Mouse (Mus musculus) natural killer cell, adult 2 months (primary cell): ENCODE measurements around the gene Cer1.

Experiments used
- DNase-seq, 2 experiments: peaks; one replicate each; pipeline ENCODE4 v3.0.0; 2022; ENCODE audit warnings: low spot score in 2 of 2

Cer1 gene

DNA sequence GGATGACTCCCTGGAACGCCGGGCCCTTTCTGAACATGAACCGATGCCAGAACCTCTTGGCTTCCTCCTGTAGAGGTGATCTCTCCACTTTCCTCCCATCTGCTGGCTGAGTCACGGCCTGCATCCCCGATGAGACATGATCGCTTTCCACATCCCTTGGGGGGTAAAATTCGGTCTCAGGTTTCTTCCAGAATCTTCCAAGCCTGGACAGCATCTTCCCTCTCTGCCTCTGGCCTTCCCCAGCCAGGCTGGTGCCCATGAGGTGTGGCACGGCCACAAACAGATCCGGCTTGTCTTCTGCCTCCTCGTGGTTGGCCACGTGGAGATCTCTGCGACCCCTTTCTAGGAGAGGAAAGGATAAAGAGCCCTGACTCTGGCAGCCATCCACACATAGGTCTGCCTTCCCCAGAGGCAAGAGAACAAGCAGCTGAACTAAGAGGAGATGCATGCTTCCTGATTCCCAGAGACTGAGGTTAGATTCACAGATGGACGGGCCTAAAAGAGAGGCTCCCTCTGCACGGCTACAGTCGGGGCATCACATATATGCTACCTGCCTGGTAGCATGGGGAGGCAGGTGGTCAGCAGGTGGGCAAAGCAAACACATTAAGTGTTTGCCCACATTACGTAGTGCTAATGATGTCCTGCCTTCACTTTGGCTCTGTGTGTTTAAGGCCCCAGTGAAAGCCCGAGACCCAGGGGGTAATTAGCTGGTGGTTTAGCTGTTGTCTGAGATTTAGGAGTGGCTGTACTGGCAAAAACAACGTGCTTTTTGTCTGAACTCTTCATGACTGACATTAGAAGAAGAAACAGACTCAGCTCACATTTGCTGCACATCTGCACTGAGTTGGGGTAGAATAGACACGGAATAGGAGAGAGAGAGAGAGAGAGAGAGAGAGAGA lies at the start of gene Cer1:
Gene Cer1, minus strand, starts transcription at position 513 of the 899 bp plus-strand sequence.
- no peak for DNase-seq

GRCm38 (mm10) chr4:82934308-82934707 lies 49.4 kb upstream of the Cer1 start:
- no peak for DNase-seq

DNA sequence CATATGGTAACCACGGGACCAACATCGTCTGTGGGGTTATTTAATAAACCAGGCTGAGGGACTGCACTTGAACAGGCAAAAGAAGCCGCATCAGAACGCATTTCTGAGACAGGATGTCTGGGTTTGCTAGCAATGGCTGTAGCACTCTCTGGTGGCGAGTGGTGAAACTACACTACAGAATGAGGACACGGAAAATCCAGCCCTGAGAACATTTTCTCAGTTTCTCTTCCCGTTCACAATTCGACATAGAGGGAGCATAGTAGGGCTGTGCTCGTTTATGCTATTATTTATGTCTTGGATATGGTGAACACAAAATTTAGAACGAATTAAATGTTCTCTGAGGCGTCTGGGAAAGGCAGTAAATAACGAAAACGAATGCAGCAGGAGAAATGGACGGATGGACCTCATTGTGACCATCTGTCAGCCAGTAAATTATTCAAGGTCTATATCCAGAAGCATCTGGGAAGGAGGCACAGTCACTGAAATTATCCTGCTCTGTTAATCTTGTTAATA lies 48.8 kb upstream of the Cer1 start:
- DNase-seq = peak; percentile 5 to 13

DNA sequence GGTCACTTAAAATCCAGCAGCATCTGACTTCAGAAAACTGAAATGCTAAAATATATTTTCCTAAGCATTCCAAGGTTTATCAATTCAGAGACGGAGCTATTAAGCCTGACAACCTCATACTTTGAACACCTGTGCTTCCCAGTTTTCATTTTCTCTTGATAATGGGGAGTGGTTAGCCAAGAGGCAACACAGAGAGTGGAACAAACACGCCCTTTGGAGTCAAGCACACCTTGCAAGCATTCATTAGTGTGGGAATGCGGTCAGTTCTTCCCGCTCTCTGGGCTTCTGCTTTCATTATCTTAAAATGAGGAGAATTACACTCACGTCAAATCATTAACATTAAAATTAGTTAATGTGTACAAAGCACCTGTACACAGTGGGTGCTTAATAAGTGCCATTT lies 45.1 kb upstream of the Cer1 start:
- no peak for DNase-seq

GRCm38 (mm10) chr4:82921962-82922361 lies 37.0 kb upstream of the Cer1 start:
- no peak for DNase-seq

- DNase-seq = no peak
Measured at GRCm38 (mm10) chr4:82918625-82919024, 33.7 kb upstream of the Cer1 start.

DNA sequence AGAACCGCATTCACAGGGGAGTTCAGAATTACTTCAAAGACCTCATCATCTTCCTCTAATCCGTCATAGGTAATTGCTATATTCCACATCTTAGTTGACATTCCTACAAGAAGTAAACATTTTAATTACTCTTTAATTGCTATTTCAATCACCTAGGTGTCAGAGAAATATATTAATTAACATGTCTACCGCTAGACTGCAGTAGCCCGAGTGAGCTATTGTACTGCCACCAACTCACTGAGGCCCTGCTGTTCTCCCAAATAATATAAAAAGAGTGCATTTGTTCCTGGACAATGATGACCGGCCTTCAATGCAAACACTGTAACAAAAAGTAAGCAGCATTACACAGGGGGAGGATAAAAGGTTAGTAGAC lies 31.7 kb upstream of the Cer1 start:
- no peak for DNase-seq

- no peak for DNase-seq
Measured at GRCm38 (mm10) chr4:82916003-82916677, 31.2 kb upstream of the Cer1 start.

DNA sequence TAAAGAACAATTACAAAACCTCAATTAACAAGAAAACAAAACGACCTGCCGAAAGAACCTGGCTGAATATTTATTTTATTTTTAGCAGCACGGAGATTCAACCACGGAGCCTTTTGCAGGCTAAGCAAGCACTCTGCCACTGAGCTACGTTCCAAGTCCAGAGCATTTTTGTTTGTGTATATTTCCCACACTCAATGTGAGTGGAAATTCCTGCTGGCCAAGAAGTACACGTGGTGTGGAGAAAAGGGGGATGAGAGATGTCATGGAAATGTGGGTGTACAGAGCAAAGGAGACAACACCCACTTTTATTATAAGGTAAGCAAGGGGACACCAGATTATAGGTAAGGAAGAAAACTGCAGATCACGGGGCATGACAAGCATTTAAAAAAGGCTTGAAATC lies 30.6 kb upstream of the Cer1 start:
- DNase-seq = no peak

GRCm38 (mm10) chr4:82914601-82915143 lies 29.7 kb upstream of the Cer1 start:
- DNase-seq = no peak

DNA sequence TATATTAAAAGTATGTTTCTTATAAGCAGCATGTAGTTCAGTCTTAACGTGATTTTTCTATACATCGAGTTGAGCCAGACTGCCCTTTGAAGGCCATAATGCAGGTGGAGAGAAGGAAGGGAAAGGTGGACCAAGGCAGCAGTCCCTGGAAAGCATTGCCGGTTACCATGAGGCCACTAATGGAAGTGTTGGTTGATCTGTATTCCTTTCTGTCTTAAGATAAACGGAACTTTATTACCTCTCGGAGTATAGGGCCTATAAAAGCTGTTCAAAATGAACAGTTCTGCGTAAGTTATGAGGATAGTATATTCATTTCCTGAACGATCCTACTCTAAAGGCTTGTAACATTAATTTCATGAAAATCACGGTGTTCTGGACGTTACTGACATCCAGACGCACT lies 10.3 kb upstream of the Cer1 start:
- DNase-seq = no peak

GRCm38 (mm10) chr4:82892247-82892646 lies 7.3 kb upstream of the Cer1 start:
- no peak for DNase-seq

DNA sequence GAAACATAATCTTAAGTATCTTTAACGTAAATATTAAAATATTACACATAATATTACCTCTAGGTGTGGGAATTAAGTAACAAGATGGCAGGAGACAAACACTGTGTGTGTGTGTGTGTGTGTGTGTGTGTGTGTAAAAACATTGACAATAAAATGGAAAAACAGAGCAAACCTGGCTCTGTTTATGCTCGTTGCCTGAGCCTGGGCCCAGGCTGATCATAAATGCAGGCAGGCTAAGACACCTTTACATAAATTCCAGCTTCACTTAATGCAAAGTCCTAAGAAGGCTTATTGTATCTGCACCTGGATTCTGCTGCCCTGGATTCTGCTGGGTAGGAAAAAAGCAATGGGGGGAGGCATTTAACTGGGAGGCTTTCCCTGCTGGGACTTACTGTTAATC lies 6.6 kb upstream of the Cer1 start:
- DNase-seq = no peak

GRCm38 (mm10) chr4:82891049-82891448 lies 6.1 kb upstream of the Cer1 start:
- no peak for DNase-seq

- DNase-seq = no peak
Measured at GRCm38 (mm10) chr4:82890585-82890984, 5.6 kb upstream of the Cer1 start.

GRCm38 (mm10) chr4:82886148-82886547 lies 1.2 kb upstream of the Cer1 start:
- no peak for DNase-seq

DNA sequence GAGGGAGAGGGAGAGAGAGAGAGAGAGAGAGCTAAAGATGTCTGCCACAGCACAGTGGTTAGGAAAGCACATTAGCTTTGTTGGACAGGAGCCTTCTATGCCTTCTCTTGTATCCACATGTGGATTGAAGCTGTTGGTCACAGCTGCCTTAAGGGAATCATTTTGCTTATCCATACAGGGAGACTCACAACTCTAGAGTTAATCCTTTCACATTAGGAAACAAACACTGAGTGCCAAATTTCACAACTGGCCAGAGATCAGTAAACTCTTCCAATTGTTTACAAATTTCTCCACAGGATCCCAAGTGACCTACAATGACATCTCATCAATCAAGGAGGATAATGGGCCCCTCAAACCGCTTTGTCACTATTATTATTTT lies 576 bp upstream of the Cer1 start:
- no peak for DNase-seq

DNA sequence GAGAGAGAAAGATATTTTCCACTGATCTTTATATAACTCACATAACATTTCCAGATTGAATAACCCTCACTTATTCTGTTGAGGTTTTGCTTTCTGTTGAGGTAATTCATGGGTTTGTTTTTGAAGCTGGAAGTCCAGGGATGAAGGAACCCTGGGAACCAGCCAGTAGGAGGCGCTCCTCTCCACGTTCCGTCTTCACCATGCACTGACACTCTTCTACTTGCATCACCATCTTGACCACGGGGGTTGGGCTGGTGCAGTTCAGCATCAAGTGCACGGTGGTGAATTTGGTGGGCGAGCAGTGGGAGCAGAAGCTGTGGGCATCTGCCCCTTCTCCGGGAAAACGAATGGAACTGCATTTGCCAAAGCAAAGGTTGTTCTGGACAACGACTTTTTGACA lies 2.4 kb downstream of the Cer1 start:
- no peak for DNase-seq

DNA sequence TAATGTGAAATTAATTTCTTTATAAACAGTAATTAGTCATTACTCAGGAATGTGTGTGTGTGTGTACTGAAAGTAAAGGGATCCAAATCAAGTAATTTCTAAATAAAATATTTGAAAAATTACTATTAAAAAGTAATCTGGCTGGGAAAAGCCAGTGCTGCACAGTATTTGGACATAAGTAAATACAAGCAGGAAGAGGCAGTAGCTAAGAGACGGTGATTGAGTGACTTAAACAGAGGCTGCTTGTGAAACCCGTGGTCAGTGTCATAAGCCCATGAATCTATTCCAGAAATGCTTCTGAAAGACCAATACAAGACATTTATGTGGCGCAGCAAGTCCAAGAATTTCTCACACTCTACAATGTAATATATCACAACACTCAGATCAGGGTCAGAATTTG lies 3.6 kb downstream of the Cer1 start:
- no peak for DNase-seq

- DNase-seq = no peak
Measured at GRCm38 (mm10) chr4:82880243-82880642, 4.7 kb downstream of the Cer1 start.

- no peak for DNase-seq
Measured at GRCm38 (mm10) chr4:82879152-82879551, 5.8 kb downstream of the Cer1 start.

DNA sequence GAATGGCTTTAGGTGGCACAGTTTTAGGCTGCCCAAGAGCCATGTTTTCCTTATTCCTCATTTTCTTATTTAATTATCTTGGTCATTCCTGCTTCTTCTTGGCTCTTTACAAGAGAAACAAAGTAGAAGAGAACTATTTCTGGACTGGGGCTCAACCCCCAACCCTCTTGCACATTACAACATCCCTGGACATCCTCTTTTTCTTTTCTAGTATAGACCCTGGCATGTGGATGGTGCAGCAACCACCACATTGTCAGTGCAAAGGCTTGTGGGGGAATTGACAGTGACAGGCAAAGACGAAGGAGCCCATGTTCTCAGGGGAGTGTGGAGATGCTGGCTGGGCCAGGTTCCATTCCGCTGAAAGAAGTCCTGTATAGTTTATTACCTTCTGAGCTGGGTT lies 8.3 kb downstream of the Cer1 start:
- no peak for DNase-seq

DNA sequence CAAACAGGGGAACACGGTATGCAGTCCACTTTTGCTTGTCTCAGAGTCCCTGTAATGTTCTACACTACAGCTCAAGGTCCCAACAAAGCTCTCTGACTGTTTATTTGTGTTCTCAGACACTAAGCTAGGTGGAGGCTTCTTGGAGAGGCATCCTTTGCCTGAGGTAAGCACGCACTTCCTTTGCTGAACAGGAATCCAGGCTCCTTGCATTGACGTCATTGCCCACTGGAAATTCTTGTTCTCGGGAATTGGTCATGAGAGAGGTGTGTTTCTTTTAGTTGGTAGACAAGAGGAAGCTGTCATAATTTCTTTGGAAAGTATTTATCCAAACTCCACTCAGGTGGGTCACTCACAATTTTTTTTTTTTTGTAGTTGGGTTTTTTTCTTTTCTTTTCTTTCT lies 9.4 kb downstream of the Cer1 start:
- DNase-seq = no peak
